Mouse (Mus musculus): ENCODE data around the gene Erich6.
"Not testable (repeated sequence)": the region's sequence is repeated elsewhere in the genome, so short reads cannot be mapped to it uniquely, and the experiment has no call there.

The Erich6 gene

DNA sequence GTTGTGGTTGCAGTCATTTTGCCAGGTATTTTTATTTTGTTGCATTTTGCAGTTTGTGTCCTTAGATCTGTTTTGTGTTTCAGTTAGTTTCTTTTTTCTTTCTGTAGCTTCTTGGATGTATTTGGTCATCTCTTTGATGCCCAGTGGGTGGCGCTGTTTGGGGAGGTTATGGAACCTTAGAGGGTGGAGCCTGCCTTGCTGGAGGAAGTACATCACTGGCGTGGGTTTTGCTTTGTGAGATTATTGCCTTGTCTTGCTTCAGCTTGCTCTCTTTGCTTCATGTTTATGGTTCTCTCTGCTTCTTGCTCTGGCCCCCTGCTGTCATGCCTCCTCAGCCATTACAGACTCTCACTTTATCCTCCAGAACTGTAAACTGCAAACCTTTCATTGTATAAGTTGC, 20.3 kb upstream of the Erich6 start:
- ChIA-PET CTCF (interaction anchor here (0.5 to 2.6 kb wide), 20 partner anchors 9 to 758 kb away, joined by 3 to 12 read pairs (median 4); partner anchors contain the start of gene Siah2 (in 1 of the 4)), POLR2A (interaction anchor here (0.6 to 1.6 kb wide), 7 partner anchors 15 to 1844 kb away, joined by 3 to 4 read pairs (median 3); partner anchors contain the start of gene Siah2 (in 1 of the 4))

DNA sequence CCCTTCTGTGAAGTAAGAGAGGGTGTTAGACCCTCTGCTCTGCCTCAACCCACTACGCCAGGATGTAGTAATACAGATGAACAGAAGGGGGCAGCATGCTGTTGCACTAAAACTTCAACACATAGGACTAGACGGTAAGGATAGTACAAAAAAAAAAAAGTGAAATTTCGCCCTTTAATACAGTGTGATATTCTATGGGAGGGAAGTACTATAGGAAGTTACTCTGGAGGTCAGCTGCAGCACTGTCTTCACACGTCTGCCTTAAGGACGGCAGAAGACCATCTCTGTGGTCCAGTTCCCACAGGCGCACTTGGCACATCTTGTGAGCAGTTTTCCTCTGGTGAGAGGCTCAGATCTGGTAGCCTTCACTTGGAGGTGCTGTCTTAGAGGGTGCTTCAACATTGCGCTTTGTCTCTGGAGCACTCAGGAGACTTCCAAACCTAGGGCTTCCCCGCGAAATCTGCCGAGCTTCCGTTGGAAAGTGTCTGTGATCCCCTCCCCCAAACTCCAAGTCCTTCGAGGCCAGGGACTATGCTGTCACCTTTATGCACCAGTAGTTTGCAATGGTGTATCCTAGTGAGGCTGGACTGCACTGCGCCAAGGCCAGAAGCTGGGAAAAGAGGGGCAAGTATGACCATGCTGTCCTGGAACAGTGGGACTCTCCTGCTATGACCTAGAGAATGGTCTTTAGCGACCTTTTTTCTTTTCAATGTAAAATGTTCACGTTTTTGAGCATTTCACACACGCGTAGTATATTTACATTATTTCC, 18.5 kb upstream of the Erich6 start:
- POLR2A ChIA-PET, result interaction anchor here in 1 of 4 experiments (1.3 kb wide), 1 partner anchor 24 kb away, joined by 3 read pairs; no protein-coding TSS in a partner anchor
- CTCF ChIA-PET, result interaction anchor here in 1 of 4 experiments (1.2 to 2.6 kb wide), 2 partner anchors 130 to 131 kb away, joined by 4 to 8 read pairs; no protein-coding TSS in a partner anchor

DNA sequence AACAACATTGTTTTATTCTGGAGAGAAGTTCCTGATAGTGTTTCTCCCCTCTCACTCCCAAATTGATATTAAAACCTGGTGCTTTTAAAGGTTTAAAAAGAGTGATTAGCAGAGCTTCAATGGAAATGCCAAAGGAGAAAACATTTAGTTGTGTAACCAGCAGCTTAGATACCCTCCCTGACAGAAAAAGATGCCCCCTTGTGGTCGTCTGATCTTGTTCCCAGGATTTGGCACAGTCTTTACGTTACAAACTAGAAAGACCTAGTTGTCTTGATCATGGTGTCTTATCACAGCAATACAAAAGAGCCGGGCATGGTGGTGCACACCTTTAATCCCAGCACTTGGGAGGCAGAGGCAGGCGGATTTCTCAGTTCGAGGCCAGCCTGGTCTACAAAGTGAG, 16.9 kb upstream of the Erich6 start:
- CTCF ChIA-PET, result interaction anchor here in 2 of 4 experiments (0.6 to 1.8 kb wide), 6 partner anchors 11 to 142 kb away, joined by 3 to 8 read pairs (median 4); no protein-coding TSS in a partner anchor
- POLR2A ChIA-PET, result no interaction called here

DNA sequence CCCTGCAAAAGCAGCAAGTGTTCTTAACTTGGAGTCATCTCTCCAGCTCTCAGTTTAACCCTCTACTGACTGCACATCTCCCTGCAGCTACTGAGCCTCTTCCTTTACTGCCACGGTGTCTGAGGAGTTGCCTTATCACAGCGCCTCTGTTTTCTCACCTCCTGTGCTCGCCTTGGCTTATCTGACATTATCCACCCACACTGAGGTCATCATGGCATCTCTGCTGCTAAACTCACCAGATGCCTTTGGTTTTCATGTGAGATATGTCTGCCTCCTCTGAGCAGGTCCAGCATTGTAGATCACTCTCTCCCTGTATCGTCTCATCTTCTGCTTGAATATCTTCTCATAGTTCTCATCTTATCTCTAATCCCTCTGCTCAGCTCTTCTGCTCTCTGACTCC, 13.3 kb upstream of the Erich6 start:
- CTCF ChIA-PET, result interaction anchor here in 2 of 4 experiments (0.6 to 1.0 kb wide), 4 partner anchors 12 to 136 kb away, joined by 3 to 4 read pairs (median 4); no protein-coding TSS in a partner anchor
- POLR2A ChIA-PET, result interaction anchor here in 1 of 4 experiments (0.5 to 0.6 kb wide), 2 partner anchors 19 to 305 kb away, joined by 3 read pairs; no protein-coding TSS in a partner anchor

DNA sequence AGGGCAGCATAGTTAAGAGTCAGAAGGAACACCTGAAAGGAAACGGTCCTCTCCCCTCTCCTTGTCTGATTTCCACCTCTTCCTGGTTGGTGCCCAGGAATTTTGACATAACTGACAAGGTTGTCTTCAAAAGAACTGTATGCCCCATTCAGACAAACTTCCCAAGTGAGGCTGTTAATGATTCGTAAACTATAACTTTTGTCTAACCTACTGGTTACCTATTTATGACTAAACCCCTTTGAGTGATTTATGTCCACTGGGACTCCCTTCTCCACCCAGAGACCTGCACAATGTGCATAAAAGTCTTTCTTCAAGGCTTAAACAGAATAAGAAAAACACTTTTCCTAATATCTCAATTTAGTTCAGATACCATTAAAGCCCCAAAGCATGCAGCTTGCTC, 10.2 kb upstream of the Erich6 start:
- CTCF ChIA-PET, result interaction anchor here in 2 of 4 experiments (0.9 to 1.7 kb wide), 2 partner anchors 10 kb away, joined by 3 to 4 read pairs; no protein-coding TSS in a partner anchor
- POLR2A ChIA-PET, result no interaction called here

DNA sequence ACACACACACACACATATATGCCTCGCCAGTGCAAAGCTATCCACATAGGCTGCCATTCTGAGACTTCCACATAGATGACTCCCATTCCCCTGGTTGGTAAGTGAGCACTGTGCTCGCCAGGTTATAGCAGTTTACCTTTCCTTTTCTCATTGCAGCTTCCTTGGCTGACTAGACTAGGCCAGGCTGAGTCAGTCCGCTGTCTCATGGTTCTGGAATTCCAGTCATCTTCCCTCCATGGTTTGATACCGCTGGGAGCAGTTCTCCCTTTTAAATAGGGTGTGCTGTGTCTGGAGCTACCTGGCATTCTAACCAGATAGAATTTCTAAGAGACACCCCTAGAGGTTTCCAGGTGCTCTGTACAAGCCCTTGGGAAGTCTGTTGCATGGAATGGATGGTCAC, 9.2 kb upstream of the Erich6 start:
- ChIA-PET CTCF (interaction anchor here in 2 of 4 experiments (0.5 to 1.0 kb wide), 2 partner anchors 47 to 1380 kb away, joined by 3 read pairs; no protein-coding TSS in a partner anchor), POLR2A (interaction anchor here in 1 of 4 experiments (0.7 to 1.5 kb wide), 2 partner anchors 10 to 45 kb away, joined by 3 to 4 read pairs; partner anchors contain the start of gene Erich6)

DNA sequence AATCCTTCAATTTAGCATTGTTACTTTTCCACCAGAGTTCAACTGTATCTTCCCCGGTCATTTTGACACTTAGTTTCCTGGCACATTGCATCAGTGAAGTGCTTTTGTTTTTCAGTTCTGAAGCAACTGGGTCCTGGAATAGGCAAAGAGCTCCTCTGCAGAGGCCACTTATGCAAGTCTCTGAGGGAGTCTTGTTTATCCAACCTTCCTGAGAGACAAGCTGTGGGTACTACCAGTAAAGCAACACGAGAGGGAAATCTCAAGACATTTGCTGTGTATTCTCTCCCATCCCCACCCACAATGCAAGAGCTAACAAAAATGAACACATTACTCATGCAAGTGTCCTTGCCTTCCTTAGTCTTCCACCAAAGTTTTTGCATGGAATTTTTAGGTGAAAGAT, 5.3 kb downstream of the Erich6 start:
- CTCF ChIA-PET, result no interaction called here
- POLR2A ChIA-PET, result no interaction called here

DNA sequence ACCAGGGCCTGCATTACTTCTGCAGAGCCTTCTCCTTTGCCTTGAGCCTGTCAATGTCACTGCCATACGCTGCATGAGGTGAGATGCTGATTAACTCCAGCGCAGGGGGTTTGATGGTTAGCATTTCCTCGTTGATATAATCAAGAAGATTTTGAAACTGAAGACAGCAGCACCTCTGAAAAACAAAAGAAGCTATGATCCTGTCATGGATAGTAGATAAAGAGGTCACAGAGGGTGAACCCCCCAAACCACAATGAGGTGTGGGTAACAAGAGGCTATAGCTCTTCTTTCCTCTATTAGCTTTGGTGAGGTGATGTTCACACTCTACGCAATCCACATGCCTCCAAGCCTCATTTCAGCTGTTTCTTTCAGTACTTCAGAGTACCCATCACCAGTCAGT, 12.0 kb downstream of the Erich6 start:
- ChIA-PET POLR2A (interaction anchor here in 1 of 4 experiments (0.8 to 1.4 kb wide), 3 partner anchors 10 to 38 kb away, joined by 3 read pairs; no protein-coding TSS in a partner anchor), CTCF (no interaction called here)

DNA sequence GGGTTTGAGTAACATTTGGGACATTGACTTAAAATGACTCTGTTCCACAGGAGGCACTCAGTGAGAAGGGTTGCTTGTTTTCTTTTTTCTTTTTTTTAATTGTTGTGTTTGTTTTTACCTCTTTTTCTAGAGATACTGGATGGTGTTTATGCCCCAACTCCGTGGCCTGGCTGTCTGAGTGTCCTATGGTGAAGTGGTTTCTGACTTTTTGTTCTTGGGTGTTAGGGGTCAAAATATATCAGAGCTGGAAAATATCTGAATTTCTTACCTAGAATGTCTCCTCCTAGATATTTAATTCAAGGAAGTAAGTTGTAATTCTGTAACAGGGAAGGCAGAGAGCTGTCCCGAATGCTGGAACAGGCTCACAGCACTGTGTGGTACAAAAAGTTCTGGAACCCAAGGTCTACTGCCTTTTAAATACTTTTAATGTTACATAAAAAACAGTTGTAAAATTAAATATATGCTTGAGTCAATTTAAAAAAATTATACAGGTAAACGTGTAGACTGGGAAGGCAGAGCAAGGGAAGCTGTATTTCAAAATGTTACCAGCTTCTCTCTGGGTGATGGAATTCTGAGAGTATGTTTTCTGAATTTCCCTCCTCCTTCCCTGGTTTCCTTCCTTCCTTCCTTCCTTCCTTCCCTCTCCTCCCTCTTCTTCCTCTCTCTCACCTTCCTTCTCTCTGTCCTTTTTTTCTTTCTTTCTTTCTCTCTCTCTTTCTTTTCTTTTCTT, 14.2 kb downstream of the Erich6 start:
- CTCF ChIA-PET, result interaction anchor here in 1 of 4 experiments (1.4 kb wide), 1 partner anchor 163 kb away, joined by 3 read pairs; no protein-coding TSS in a partner anchor
- POLR2A ChIA-PET, result interaction anchor here in 1 of 4 experiments (1.7 kb wide), 1 partner anchor 13 kb away, joined by 5 read pairs; no protein-coding TSS in a partner anchor

DNA sequence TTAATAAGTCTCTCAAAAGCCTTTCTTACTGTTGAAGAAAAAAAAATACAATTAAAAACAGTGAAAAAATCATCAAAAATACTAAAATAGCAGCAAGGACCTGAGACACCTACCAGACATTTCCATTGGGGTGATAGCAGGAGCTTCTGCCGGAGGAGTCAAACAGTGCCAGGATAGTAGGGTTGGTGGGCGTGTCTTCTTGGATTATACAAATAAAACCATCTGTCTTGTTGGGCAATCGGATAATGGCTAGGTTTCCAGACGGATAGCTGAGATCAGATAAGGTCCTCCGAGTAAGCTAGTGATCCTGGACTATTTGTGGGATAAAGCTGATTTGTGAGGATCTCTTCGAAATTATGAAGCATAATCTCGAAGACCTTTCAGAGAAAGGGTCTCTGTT, 15.9 kb downstream of the Erich6 start:
- ChIA-PET CTCF (no interaction called here), POLR2A (interaction anchor here in 1 of 4 experiments (1.0 kb wide), 1 partner anchor 69 kb away, joined by 3 read pairs; no protein-coding TSS in a partner anchor)

DNA sequence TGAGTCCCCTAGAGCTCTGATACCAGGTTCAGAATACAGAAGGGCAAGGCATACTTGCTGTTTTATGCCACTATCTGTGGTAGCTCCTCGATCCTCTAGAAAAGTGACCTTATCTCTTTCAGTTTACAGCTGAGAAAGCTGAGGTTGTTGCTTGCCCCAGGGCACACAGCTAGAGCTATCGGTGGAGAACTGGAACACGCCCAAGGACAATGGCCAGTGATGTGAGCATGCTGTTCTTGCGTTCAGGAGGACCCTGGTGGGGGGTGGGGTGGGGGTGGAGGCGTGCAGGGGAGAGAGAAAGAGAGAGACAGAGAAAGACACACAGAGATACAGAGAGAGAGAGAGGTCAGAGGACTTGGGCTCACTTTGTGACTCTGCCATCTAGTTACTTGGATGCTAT, 27.0 kb downstream of the Erich6 start:
- ChIA-PET POLR2A (interaction anchor here in 1 of 4 experiments (0.6 to 3.9 kb wide), 7 partner anchors 8 to 397 kb away, joined by 3 to 18 read pairs (median 5); no protein-coding TSS in a partner anchor), CTCF (interaction anchor here in 1 of 4 experiments (0.6 kb wide), 1 partner anchor 41 kb away, joined by 3 read pairs; no protein-coding TSS in a partner anchor)

DNA sequence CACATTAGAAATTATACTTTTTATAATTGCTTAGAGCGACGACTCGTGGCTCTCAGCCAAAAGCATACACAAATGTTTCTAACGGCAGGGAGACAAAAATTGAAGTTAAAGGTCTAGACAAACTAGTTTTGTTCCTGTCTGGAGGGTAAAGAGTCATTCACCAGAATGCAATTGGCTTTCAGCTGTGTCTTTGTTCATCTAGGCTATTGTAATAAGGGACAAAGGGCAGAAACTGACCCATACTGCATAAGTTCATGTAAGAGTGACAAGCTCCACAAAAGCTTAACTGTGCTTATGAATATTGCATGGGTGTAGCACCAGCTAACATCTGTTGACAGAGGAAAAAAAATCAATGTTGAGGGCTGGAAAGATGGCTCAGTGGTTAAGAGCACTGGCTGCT, 28.5 kb downstream of the Erich6 start:
- POLR2A ChIA-PET, result interaction anchor here in 2 of 4 experiments (0.8 to 3.9 kb wide), 6 partner anchors 9 to 80 kb away, joined by 3 to 18 read pairs (median 6); partner anchors contain the start of gene Selenot (in 1 of the 2)
- CTCF ChIA-PET, result no interaction called here

DNA sequence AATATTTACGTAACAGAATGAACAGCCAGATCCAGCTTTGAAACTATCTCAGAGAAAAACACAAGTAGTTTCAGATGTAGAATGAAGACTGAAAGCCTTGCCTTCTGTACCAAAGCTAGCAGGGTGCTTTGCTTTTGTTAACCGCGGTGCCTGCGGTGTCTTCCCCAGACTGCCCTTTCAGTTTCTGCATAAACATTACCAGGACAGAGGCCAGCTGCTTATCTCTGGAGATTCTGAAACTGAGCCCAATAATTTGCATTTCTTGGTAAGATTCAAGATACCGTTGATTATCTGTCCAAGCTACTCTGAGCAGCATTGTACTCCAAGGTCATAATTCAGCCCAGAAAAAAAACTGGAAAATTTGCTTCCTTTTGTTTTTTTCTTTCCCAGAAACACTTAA, 43.4 kb downstream of the Erich6 start:
- CTCF ChIA-PET, result interaction anchor here in 1 of 4 experiments (0.7 kb wide), 1 partner anchor 472 kb away, joined by 3 read pairs; no protein-coding TSS in a partner anchor
- POLR2A ChIA-PET, result interaction anchor here in 1 of 4 experiments (0.5 to 3.5 kb wide), 5 partner anchors 11 to 1681 kb away, joined by 3 to 15 read pairs (median 4); partner anchors contain the start of gene Selenot

DNA sequence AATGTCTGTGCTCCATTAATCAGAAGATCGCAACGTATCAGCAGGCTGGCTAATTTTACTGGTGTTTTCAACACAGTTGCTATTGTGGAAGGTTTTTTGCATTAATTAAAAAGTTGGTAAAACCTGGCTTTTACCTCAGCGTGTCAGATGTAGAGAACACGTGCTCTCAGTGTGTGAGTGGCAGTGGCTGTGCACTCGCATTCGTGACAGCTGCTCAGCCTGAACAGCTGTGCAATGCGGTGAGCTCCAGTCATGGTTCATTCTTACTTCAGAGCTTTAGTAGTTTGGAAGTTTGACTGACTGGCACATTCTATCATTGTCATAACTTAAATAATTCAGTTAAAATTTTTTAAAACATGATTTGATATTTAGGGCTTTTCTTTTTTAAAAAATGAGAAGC, 44.3 kb downstream of the Erich6 start:
- CTCF ChIA-PET, result not testable (repeated sequence)
- POLR2A ChIA-PET, result interaction anchor here in 1 of 4 experiments (1.0 to 3.5 kb wide), 3 partner anchors 10 to 71 kb away, joined by 3 to 15 read pairs (median 4); partner anchors contain the start of gene Selenot

DNA sequence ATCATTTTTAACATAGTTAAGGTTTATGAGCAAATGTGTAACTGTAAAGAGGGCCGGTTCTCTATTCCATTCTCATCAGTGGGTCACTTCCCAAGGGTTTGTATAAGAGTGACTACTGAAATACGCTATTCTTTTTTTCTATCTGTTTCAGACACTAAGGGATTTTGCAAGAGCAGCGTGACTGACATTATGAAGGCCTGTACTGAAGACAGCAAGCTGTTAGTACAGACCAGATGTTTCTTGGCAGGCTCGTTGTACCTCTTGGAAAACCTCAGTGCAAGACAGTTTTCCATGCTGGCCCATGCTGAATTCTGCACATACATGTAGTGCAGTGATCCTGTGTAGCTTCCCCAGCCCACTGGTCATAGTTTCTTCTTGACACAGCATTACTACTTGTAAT, 46.5 kb downstream of the Erich6 start:
- POLR2A ChIA-PET, result interaction anchor here in 2 of 4 experiments (0.7 to 6.0 kb wide), 4 partner anchors 9 to 87 kb away, joined by 3 to 74 read pairs (median 4); partner anchors contain the start of gene Selenot (in 1 of the 2)
- CTCF ChIA-PET, result not testable (repeated sequence)

DNA sequence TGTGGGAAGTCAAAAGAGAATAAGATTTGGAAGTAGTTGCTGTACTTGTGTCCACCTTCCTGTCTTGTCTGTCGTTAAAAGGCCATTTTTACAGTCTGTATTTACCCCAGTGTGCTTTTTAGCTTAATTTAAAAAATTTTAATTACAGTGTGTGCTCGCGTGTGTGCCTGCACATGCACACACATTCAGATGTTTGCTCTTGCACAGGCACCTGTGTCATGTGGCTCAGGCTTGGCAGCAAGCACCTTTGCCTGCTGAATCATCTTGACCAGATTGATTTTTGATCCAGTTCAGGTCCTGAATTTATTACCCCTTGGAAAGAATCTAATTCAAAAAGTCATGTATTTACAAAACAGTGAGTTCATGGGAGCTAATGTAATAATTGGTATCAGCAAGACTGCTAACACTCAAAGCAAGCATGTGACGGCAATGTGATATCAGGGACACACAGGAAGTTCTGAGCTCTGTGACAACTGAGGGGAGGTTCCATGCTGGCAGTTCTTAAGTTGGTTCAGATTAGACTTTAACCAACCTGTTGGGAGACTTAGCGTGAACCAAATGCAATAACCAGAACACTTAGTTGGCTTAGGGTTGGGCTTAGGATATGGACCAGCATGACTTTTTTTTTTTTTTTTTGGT, 54.1 kb downstream of the Erich6 start:
- ChIA-PET POLR2A (interaction anchor here in 1 of 4 experiments (0.9 kb wide), 1 partner anchor 10 kb away, joined by 3 read pairs; no protein-coding TSS in a partner anchor), CTCF (interaction anchor here in 1 of 4 experiments (0.6 kb wide), 1 partner anchor 17 kb away, joined by 4 read pairs; no protein-coding TSS in a partner anchor)

DNA sequence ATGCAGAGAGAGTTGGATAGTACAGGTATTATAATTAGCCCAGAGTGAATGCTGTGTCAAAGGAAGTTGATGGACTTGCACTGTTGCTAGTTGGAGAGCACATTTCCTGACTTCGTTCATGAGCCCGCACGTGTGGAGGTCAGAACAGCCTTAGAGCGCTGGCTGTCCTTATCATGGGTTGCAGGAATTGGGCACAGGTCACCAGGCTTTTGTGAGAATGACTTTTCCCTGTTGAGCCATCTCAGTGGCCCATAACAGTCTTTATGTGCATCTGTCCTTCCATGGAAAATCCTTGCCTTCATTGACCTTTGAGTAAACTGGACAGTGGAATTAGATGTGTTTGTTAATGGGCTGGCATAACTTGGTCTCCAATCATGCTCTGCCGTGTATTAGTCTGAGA, 54.7 kb downstream of the Erich6 start:
- CTCF ChIA-PET, result no interaction called here
- POLR2A ChIA-PET, result interaction anchor here in 1 of 4 experiments (0.9 kb wide), 2 partner anchors 8 to 11 kb away, joined by 3 read pairs; no protein-coding TSS in a partner anchor

DNA sequence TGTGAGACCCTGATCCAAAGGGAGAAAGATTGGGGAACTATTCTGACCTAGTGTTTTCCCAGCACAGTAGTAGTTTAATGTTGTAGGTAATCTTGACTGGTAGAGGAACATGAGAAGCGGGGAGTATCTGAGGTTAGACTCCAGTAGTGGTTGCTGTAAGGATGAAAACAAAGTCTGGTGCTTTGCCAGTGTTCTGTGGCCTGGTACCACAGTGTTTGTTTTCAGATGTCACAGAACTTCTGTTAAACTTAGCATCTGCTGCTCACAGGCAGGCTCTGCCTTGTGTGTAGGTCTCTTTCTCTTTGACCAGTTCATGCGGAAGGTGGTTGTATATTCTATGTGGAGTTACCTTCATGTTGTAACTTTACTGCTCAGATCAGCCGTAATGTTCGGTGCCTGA, 55.5 kb downstream of the Erich6 start:
- ChIA-PET CTCF (no interaction called here), POLR2A (interaction anchor here in 1 of 4 experiments (0.7 to 1.2 kb wide), 3 partner anchors 9 to 49 kb away, joined by 3 read pairs; no protein-coding TSS in a partner anchor)

Measured in embryonic stem cell, embryonic (primary cell).